Mouse (Mus musculus): Measurements from ENCODE around the gene Spta1. TPM values are rescaled to one million over a fixed set of nuclear protein-coding genes. Genes with fewer than 3 reads are reported as not detected.

The Spta1 gene
- polyA plus RNA-seq, 1 experiment from 2014 or later, result 3.5 TPM

GRCm38 (mm10) chr1:174239916-174240315, 67.3 kb downstream of the Spta1 start:
- no peaks in the 10 kb centered on the region for H3K27me3 ChIP-seq (ENCODE audit: control insufficient read depth, insufficient read depth, low read length)
- WGBS, result 89% methylated on average over 4 of the region's 4 CpGs
- ATAC-seq (replicated peaks; ENCODE audit: low FRiP score) (no peak), DNase-seq (ENCODE audit: low spot score) (no peak)
- H3K36me3 ChIP-seq (ENCODE audit: control insufficient read depth, insufficient read depth, low read length), result no peaks in the 10 kb centered on the region
- no peaks in the 10 kb centered on the region for H3K9me3 ChIP-seq (ENCODE audit: control insufficient read depth, low read length)
- H3K27ac ChIP-seq (ENCODE audit: low read depth, low read length), result no peak overlapping the region
- H3K9ac ChIP-seq (ENCODE audit: low read length), result no peak overlapping the region
- no peak overlapping the region for H3K4me2 ChIP-seq (ENCODE audit: low read depth, low read length, severe bottlenecking)
- H3K4me1 ChIP-seq (replicated peaks; ENCODE audit: control insufficient read depth, insufficient read depth, low read length), result no peaks in the 10 kb centered on the region
- H3K4me3 ChIP-seq (ENCODE audit: low read depth, low read length), result no peak overlapping the region

GRCm38 (mm10) chr1:174244621-174245020, 72.0 kb downstream of the Spta1 start:
- ATAC-seq (replicated peaks; ENCODE audit: low FRiP score) (no peak), DNase-seq (ENCODE audit: low spot score) (no peak)
- no peaks in the 10 kb centered on the region for H3K4me1 ChIP-seq (replicated peaks; ENCODE audit: control insufficient read depth, insufficient read depth, low read length)
- H3K27me3 ChIP-seq (ENCODE audit: control insufficient read depth, insufficient read depth, low read length), result no peaks in the 10 kb centered on the region
- H3K9me3 ChIP-seq (ENCODE audit: control insufficient read depth, low read length), result no peaks in the 10 kb centered on the region
- H3K9ac ChIP-seq (ENCODE audit: low read length), result no peak overlapping the region
- H3K36me3 ChIP-seq (ENCODE audit: control insufficient read depth, insufficient read depth, low read length), result no peaks in the 10 kb centered on the region
- WGBS, result 91% methylated on average over 2 of the region's 2 CpGs
- H3K27ac ChIP-seq (ENCODE audit: low read depth, low read length), result no peak overlapping the region
- H3K4me2 ChIP-seq (ENCODE audit: low read depth, low read length, severe bottlenecking), result no peak overlapping the region
- no peak overlapping the region for H3K4me3 ChIP-seq (ENCODE audit: low read depth, low read length)

GRCm38 (mm10) chr1:174246080-174246479, 73.5 kb downstream of the Spta1 start:
- no peak overlapping the region for H3K9ac ChIP-seq (ENCODE audit: low read length)
- H3K27me3 ChIP-seq (ENCODE audit: control insufficient read depth, insufficient read depth, low read length), result no peaks in the 10 kb centered on the region
- no peaks in the 10 kb centered on the region for H3K36me3 ChIP-seq (ENCODE audit: control insufficient read depth, insufficient read depth, low read length)
- no peaks in the 10 kb centered on the region for H3K9me3 ChIP-seq (ENCODE audit: control insufficient read depth, low read length)
- 85% methylated on average over 1 of the region's 1 CpGs for WGBS
- no peak overlapping the region for H3K27ac ChIP-seq (ENCODE audit: low read depth, low read length)
- H3K4me2 ChIP-seq (ENCODE audit: low read depth, low read length, severe bottlenecking), result no peak overlapping the region
- no peaks in the 10 kb centered on the region for H3K4me1 ChIP-seq (replicated peaks; ENCODE audit: control insufficient read depth, insufficient read depth, low read length)
- no peak for DNase-seq (ENCODE audit: low spot score)
- ATAC-seq (replicated peaks; ENCODE audit: low FRiP score), result no peak
- H3K4me3 ChIP-seq (ENCODE audit: low read depth, low read length), result no peak overlapping the region

DNA sequence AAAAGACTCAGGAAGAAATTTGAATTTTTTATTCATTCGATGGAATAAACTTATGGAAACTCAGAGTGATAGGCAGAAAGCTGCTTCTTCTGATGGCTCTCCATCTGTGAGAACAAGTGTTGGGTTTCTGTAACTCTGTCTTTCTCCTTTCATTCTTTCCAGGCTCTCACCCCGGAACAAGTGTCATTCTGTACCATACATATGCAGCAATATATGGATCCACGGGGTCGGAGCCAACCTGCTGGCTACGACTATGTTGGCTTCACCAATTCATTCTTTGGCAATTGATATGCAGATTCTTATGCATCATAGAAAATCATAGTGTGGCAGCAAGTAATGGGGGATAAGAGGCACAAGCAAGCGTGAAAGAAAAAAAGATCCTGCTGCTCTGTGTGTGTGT, 74.6 kb downstream of the Spta1 start:
- peak; percentile 29; the same call in 1 of the 2 replicates for ATAC-seq (replicated peaks; ENCODE audit: low FRiP score)
- Histone ChIP-seq H3K4me3 (ENCODE audit: low read depth, low read length) (no peak overlapping the region), H3K4me1 (replicated peaks; ENCODE audit: control insufficient read depth, insufficient read depth, low read length) (no peaks in the 10 kb centered on the region), H3K27me3 (ENCODE audit: control insufficient read depth, insufficient read depth, low read length) (no peaks in the 10 kb centered on the region), H3K9me3 (ENCODE audit: control insufficient read depth, low read length) (no peaks in the 10 kb centered on the region), H3K4me2 (ENCODE audit: low read depth, low read length, severe bottlenecking) (no peak overlapping the region), H3K9ac (ENCODE audit: low read length) (no peak overlapping the region), H3K36me3 (ENCODE audit: control insufficient read depth, insufficient read depth, low read length) (no peaks in the 10 kb centered on the region), H3K27ac (ENCODE audit: low read depth, low read length) (no peak overlapping the region)
- no peak for DNase-seq (ENCODE audit: low spot score)
- WGBS, result 89% methylated on average over 6 of the region's 6 CpGs

- Histone ChIP-seq H3K4me1 (replicated peaks; ENCODE audit: control insufficient read depth, insufficient read depth, low read length) (no peaks in the 10 kb centered on the region), H3K4me2 (ENCODE audit: low read depth, low read length, severe bottlenecking) (no peak overlapping the region), H3K27me3 (ENCODE audit: control insufficient read depth, insufficient read depth, low read length) (no peaks in the 10 kb centered on the region), H3K9me3 (ENCODE audit: control insufficient read depth, low read length) (no peaks in the 10 kb centered on the region), H3K4me3 (ENCODE audit: low read depth, low read length) (no peak overlapping the region), H3K9ac (ENCODE audit: low read length) (no peak overlapping the region), H3K36me3 (ENCODE audit: control insufficient read depth, insufficient read depth, low read length) (no peaks in the 10 kb centered on the region), H3K27ac (ENCODE audit: low read depth, low read length) (no peak overlapping the region)
- DNase-seq (ENCODE audit: low spot score), result no peak
- ATAC-seq (replicated peaks; ENCODE audit: low FRiP score), result no peak
- WGBS, result 89% methylated on average over 2 of the region's 2 CpGs
Measured at GRCm38 (mm10) chr1:174250376-174250775, 77.8 kb downstream of the Spta1 start.

DNA sequence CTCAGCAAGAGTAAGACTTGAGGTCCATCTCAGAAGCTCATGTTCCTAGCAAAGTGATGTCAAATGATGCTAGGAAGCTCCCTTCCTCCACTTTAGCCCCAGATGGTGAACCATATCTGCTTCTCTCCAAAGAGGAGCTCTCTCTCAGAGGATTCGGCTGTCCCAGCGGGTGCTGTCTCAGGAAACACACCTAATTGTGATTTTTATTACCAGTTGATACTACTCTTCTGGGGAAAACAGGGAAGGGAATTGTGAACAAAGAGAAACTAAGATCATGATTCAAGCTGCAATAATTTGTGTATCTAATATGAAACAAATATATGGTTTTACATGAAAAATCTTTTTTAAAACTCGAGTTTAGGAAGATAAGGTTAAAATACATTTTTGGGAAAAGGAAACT, 79.4 kb downstream of the Spta1 start, which contains the start of gene Olfr419:
Olfr419 (minus strand) TSS at position 101 of the 400 bp plus-strand sequence.
- no peaks in the 10 kb centered on the region for H3K27me3 ChIP-seq (ENCODE audit: control insufficient read depth, insufficient read depth, low read length)
- WGBS, result 88% methylated on average over 3 of the region's 3 CpGs
- no peak for ATAC-seq (replicated peaks; ENCODE audit: low FRiP score)

GRCm38 (mm10) chr1:174267816-174268215, 95.2 kb downstream of the Spta1 start:
- Histone ChIP-seq H3K4me3 (ENCODE audit: low read depth, low read length) (no peak overlapping the region), H3K4me2 (ENCODE audit: low read depth, low read length, severe bottlenecking) (no peak overlapping the region), H3K4me1 (replicated peaks; ENCODE audit: control insufficient read depth, insufficient read depth, low read length) (no peaks in the 10 kb centered on the region), H3K27me3 (ENCODE audit: control insufficient read depth, insufficient read depth, low read length) (no peaks in the 10 kb centered on the region), H3K9ac (ENCODE audit: low read length) (no peak overlapping the region), H3K9me3 (ENCODE audit: control insufficient read depth, low read length) (no peaks in the 10 kb centered on the region), H3K36me3 (ENCODE audit: control insufficient read depth, insufficient read depth, low read length) (no peaks in the 10 kb centered on the region), H3K27ac (ENCODE audit: low read depth, low read length) (no peak overlapping the region)
- WGBS, result 90% methylated on average over 4 of the region's 4 CpGs
- ATAC-seq (replicated peaks; ENCODE audit: low FRiP score) (no peak), DNase-seq (ENCODE audit: low spot score) (no peak)

More for the DNA sequence above, 79.4 kb downstream of the Spta1 start, which contains the start of gene Olfr419:
- no peak for DNase-seq (ENCODE audit: low spot score)
- H3K4me3 ChIP-seq (ENCODE audit: low read depth, low read length), result no peak within 1 kb of the TSS
- H3K27ac ChIP-seq (ENCODE audit: low read depth, low read length), result no peak within 1 kb of the TSS
- no peaks in the 10 kb centered on the region for H3K36me3 ChIP-seq (ENCODE audit: control insufficient read depth, insufficient read depth, low read length)
- no peak within 1 kb of the TSS for H3K9ac ChIP-seq (ENCODE audit: low read length)
- no peak within 1 kb of the TSS for H3K4me2 ChIP-seq (ENCODE audit: low read depth, low read length, severe bottlenecking)
- no peaks in the 10 kb centered on the region for H3K4me1 ChIP-seq (replicated peaks; ENCODE audit: control insufficient read depth, insufficient read depth, low read length)
- no peaks in the 10 kb centered on the region for H3K9me3 ChIP-seq (ENCODE audit: control insufficient read depth, low read length)

GRCm38 (mm10) chr1:174269162-174269561, 96.6 kb downstream of the Spta1 start:
- Histone ChIP-seq H3K4me2 (ENCODE audit: low read depth, low read length, severe bottlenecking) (no peak overlapping the region), H3K4me3 (ENCODE audit: low read depth, low read length) (no peak overlapping the region), H3K4me1 (replicated peaks; ENCODE audit: control insufficient read depth, insufficient read depth, low read length) (no peaks in the 10 kb centered on the region), H3K9ac (ENCODE audit: low read length) (no peak overlapping the region), H3K27ac (ENCODE audit: low read depth, low read length) (no peak overlapping the region), H3K9me3 (ENCODE audit: control insufficient read depth, low read length) (no peaks in the 10 kb centered on the region), H3K36me3 (ENCODE audit: control insufficient read depth, insufficient read depth, low read length) (no peaks in the 10 kb centered on the region), H3K27me3 (ENCODE audit: control insufficient read depth, insufficient read depth, low read length) (no peaks in the 10 kb centered on the region)
- DNase-seq (ENCODE audit: low spot score), result no peak
- no peak for ATAC-seq (replicated peaks; ENCODE audit: low FRiP score)
- 87% methylated on average over 4 of the region's 4 CpGs for WGBS

DNA sequence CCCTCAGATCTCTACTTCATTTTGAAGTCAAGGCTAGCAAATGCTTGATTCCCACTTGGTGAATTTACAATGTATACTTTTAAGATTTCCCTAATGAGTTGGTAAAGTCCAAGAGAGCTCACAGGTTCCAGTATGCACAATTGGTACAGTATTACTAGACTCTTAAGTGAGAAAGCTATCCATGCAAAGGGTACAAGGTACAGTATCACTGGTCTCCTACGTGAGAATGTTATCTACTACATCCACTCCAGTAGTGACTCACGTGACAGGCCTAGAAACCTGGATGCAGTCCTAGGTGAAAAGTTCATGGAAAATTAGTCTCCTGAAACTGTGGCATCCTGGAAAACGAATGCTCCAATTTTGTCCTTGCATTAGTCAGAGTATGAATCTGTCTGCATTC, 98.1 kb downstream of the Spta1 start:
- Histone ChIP-seq H3K36me3 (ENCODE audit: control insufficient read depth, insufficient read depth, low read length) (no peaks in the 10 kb centered on the region), H3K4me1 (replicated peaks; ENCODE audit: control insufficient read depth, insufficient read depth, low read length) (no peaks in the 10 kb centered on the region), H3K9ac (ENCODE audit: low read length) (no peak overlapping the region), H3K4me2 (ENCODE audit: low read depth, low read length, severe bottlenecking) (no peak overlapping the region), H3K27me3 (ENCODE audit: control insufficient read depth, insufficient read depth, low read length) (no peaks in the 10 kb centered on the region), H3K9me3 (ENCODE audit: control insufficient read depth, low read length) (no peaks in the 10 kb centered on the region), H3K4me3 (ENCODE audit: low read depth, low read length) (no peak overlapping the region), H3K27ac (ENCODE audit: low read depth, low read length) (no peak overlapping the region)
- WGBS, result 93% methylated on average over 3 of the region's 3 CpGs
- ATAC-seq (replicated peaks; ENCODE audit: low FRiP score) (no peak), DNase-seq (ENCODE audit: low spot score) (no peak)
